Mouse (Mus musculus): ENCODE results near the gene Rcn3. TPM values are rescaled to one million over a fixed set of nuclear protein-coding genes. Genes with fewer than 3 reads are reported as not detected.

Gene Rcn3
- polyA plus RNA-seq, 1 experiment = 3.1 TPM

- Histone ChIP-seq H3K4me3 (ENCODE audit: insufficient read depth, low read length) (peak within 1 kb of the TSS; percentile 87), H3K4me1 (ENCODE audit: control insufficient read depth, insufficient read depth, low read length) (peaks cover 23% of the 10 kb centered on the region), H3K27ac (ENCODE audit: insufficient read depth, low read depth, low read length) (peak within 1 kb of the TSS; percentile 84)
- TF ChIP-seq CTCF (IDR thresholded peaks at IDR 0.05; ENCODE audit: low read depth, low read length) = no peak
- TF ChIP-seq POLR2A (IDR thresholded peaks at IDR 0.05; ENCODE audit: borderline replicate concordance, low read depth, low read length) = no peak
Observed at GRCm38 (mm10) chr7:45124224-45125143, 32.5 kb upstream of the Rcn3 start, which contains the start of gene Rps11. Rps11 (minus strand) TSS chr7:45124439.

GRCm38 (mm10) chr7:45123186-45123570 is 31.2 kb upstream of the Rcn3 start:
- H3K4me1 ChIP-seq (ENCODE audit: control insufficient read depth, insufficient read depth, low read length) = peaks cover 23% of the 10 kb centered on the region
- H3K4me3 ChIP-seq (ENCODE audit: insufficient read depth, low read length) = peak overlapping the region; percentile 87
- H3K27ac ChIP-seq (ENCODE audit: insufficient read depth, low read depth, low read length) = peak overlapping the region; percentile 78
- TF ChIP-seq POLR2A (IDR thresholded peaks at IDR 0.05; ENCODE audit: borderline replicate concordance, low read depth, low read length) = no peak
- no peak for TF ChIP-seq CTCF (IDR thresholded peaks at IDR 0.05; ENCODE audit: low read depth, low read length)

GRCm38 (mm10) chr7:45122561-45123185 is 30.7 kb upstream of the Rcn3 start:
- H3K4me1 ChIP-seq (ENCODE audit: control insufficient read depth, insufficient read depth, low read length) = peaks cover 23% of the 10 kb centered on the region
- no peak overlapping the region for H3K27ac ChIP-seq (ENCODE audit: insufficient read depth, low read depth, low read length)
- H3K4me3 ChIP-seq (ENCODE audit: insufficient read depth, low read length) = peak overlapping the region; percentile 87
- no peak for TF ChIP-seq CTCF (IDR thresholded peaks at IDR 0.05; ENCODE audit: low read depth, low read length)
- TF ChIP-seq POLR2A (IDR thresholded peaks at IDR 0.05; ENCODE audit: borderline replicate concordance, low read depth, low read length) = no peak

GRCm38 (mm10) chr7:45121966-45122365 is 29.9 kb upstream of the Rcn3 start:
- Histone ChIP-seq H3K4me1 (ENCODE audit: control insufficient read depth, insufficient read depth, low read length) (peaks cover 23% of the 10 kb centered on the region), H3K4me3 (ENCODE audit: insufficient read depth, low read length) (no peak overlapping the region), H3K27ac (ENCODE audit: insufficient read depth, low read depth, low read length) (no peak overlapping the region)
- TF ChIP-seq POLR2A (IDR thresholded peaks at IDR 0.05; ENCODE audit: borderline replicate concordance, low read depth, low read length) (no peak), CTCF (IDR thresholded peaks at IDR 0.05; ENCODE audit: low read depth, low read length) (no peak)

- Histone ChIP-seq H3K4me1 (ENCODE audit: control insufficient read depth, insufficient read depth, low read length) (peaks cover 22% of the 10 kb centered on the region), H3K4me3 (ENCODE audit: insufficient read depth, low read length) (no peak overlapping the region), H3K27ac (ENCODE audit: insufficient read depth, low read depth, low read length) (no peak overlapping the region)
- no peak for TF ChIP-seq CTCF (IDR thresholded peaks at IDR 0.05; ENCODE audit: low read depth, low read length)
- TF ChIP-seq POLR2A (IDR thresholded peaks at IDR 0.05; ENCODE audit: borderline replicate concordance, low read depth, low read length) = no peak
Observed at GRCm38 (mm10) chr7:45121404-45121803, 29.4 kb upstream of the Rcn3 start.

GRCm38 (mm10) chr7:45119780-45120709 is 28.0 kb upstream of the Rcn3 start:
- Histone ChIP-seq H3K27ac (ENCODE audit: insufficient read depth, low read depth, low read length) (no peak overlapping the region), H3K4me3 (ENCODE audit: insufficient read depth, low read length) (no peak overlapping the region), H3K4me1 (ENCODE audit: control insufficient read depth, insufficient read depth, low read length) (peaks cover 19% of the 10 kb centered on the region)
- TF ChIP-seq POLR2A (IDR thresholded peaks at IDR 0.05; ENCODE audit: borderline replicate concordance, low read depth, low read length) = no peak
- no peak for TF ChIP-seq CTCF (IDR thresholded peaks at IDR 0.05; ENCODE audit: low read depth, low read length)

- TF ChIP-seq POLR2A (IDR thresholded peaks at IDR 0.05; ENCODE audit: borderline replicate concordance, low read depth, low read length) (no peak), CTCF (IDR thresholded peaks at IDR 0.05; ENCODE audit: low read depth, low read length) (no peak)
- peaks cover 16% of the 10 kb centered on the region for H3K4me1 ChIP-seq (ENCODE audit: control insufficient read depth, insufficient read depth, low read length)
- no peak overlapping the region for H3K27ac ChIP-seq (ENCODE audit: insufficient read depth, low read depth, low read length)
- H3K4me3 ChIP-seq (ENCODE audit: insufficient read depth, low read length) = no peak overlapping the region
Observed at GRCm38 (mm10) chr7:45118336-45118735, 26.3 kb upstream of the Rcn3 start.

- Histone ChIP-seq H3K4me3 (ENCODE audit: insufficient read depth, low read length) (no peak overlapping the region), H3K4me1 (ENCODE audit: control insufficient read depth, insufficient read depth, low read length) (peaks cover 11% of the 10 kb centered on the region), H3K27ac (ENCODE audit: insufficient read depth, low read depth, low read length) (no peak overlapping the region)
- TF ChIP-seq POLR2A (IDR thresholded peaks at IDR 0.05; ENCODE audit: borderline replicate concordance, low read depth, low read length) (no peak), CTCF (IDR thresholded peaks at IDR 0.05; ENCODE audit: low read depth, low read length) (no peak)
Observed at GRCm38 (mm10) chr7:45117566-45117965, 25.5 kb upstream of the Rcn3 start.

- TF ChIP-seq CTCF (IDR thresholded peaks at IDR 0.05; ENCODE audit: low read depth, low read length) = no peak
- no peak for TF ChIP-seq POLR2A (IDR thresholded peaks at IDR 0.05; ENCODE audit: borderline replicate concordance, low read depth, low read length)
- no peaks in the 10 kb centered on the region for H3K4me1 ChIP-seq (ENCODE audit: control insufficient read depth, insufficient read depth, low read length)
Observed at GRCm38 (mm10) chr7:45113476-45113875, 21.5 kb upstream of the Rcn3 start.

More at GRCm38 (mm10) chr7:45113476-45113875, 21.5 kb upstream of the Rcn3 start:
- Histone ChIP-seq H3K27ac (ENCODE audit: insufficient read depth, low read depth, low read length) (no peak overlapping the region), H3K4me3 (ENCODE audit: insufficient read depth, low read length) (no peak overlapping the region)

All from bone marrow macrophage, adult 2 months (primary cell).